Mouse (Mus musculus) intestine, embryonic 16.5 days (tissue): ENCODE data around the gene Marcksl1. TPM values are rescaled to one million over a fixed set of nuclear protein-coding genes. Genes with fewer than 3 reads are reported as not detected.

ENCODE experiments used
- ATAC-seq: fragments of 200-750 bp; cut with Nextera tagmentation; 2 replicates; pipeline ENCODE4 v1.8.0; 2017; ENCODE audit warnings: moderate TSS enrichment, moderate library complexity
- H3K27ac ChIP-seq: fragments of 300-500 bp; sonication (generic); 2 replicates; pipeline ENCODE4 v1.5.1; 2014; ENCODE audit warnings: mild to moderate bottlenecking, low read length
- H3K27me3 ChIP-seq: fragments of 300-500 bp; sonication (generic); replicated peaks from 2 replicates; pipeline ENCODE4 v1.6.1; 2014; ENCODE audit warnings: low read length, control low read depth, mixed read lengths; ENCODE audit not compliant: control insufficient read depth, insufficient read depth
- H3K36me3 ChIP-seq: fragments of 300-500 bp; sonication (generic); 2 replicates; pipeline ENCODE4 v1.6.1; 2014; ENCODE audit warnings: low read length, control low read depth; ENCODE audit not compliant: control insufficient read depth, insufficient read depth
- H3K4me1 ChIP-seq: fragments of 300-500 bp; sonication (generic); 2 replicates; pipeline ENCODE4 v1.6.1; 2014; ENCODE audit warnings: low read length, control low read depth, mixed read lengths; ENCODE audit not compliant: control insufficient read depth, insufficient read depth
- H3K4me2 ChIP-seq: fragments of 300-500 bp; sonication (generic); 2 replicates; pipeline ENCODE4 v1.6.1; 2014; ENCODE audit warnings: low read depth, low read length, control low read depth
- H3K4me3 ChIP-seq: fragments of 300-500 bp; sonication (generic); 2 replicates; pipeline ENCODE4 v1.5.1; 2014; ENCODE audit warnings: mild to moderate bottlenecking, low read length
- H3K9ac ChIP-seq: fragments of 300-500 bp; sonication (generic); 2 replicates; pipeline ENCODE4 v1.6.1; 2014; ENCODE audit warnings: low read depth, low read length
- H3K9me3 ChIP-seq: fragments of 300-500 bp; sonication (generic); 2 replicates; pipeline ENCODE4 v1.6.1; 2016; ENCODE audit warnings: low read length, control low read depth; ENCODE audit not compliant: control insufficient read depth
- WGBS: fragments of 180-500 bp; shearing (Covaris S2); extraction: QIAGEN DNeasy Blood & Tissue Kit; methylation state at CpG from one replicate; pipeline ENCODE4 v1.1.7; 2014; 5-methylcytosine and 5-hydroxymethylcytosine counted together
- polyA plus RNA-seq: library from polyadenylated mRNA; unstranded; fragments of >200 nt; fragmentation: Nextera tagmentation; extraction: Ambion mirVana; gene quantifications from 2 replicates; pipeline ENCODE4 v1.2.1, GENCODE M21; 2015

The Marcksl1 gene
- polyA plus RNA-seq, 1 experiment from 2014 or later, result 312 TPM

DNA sequence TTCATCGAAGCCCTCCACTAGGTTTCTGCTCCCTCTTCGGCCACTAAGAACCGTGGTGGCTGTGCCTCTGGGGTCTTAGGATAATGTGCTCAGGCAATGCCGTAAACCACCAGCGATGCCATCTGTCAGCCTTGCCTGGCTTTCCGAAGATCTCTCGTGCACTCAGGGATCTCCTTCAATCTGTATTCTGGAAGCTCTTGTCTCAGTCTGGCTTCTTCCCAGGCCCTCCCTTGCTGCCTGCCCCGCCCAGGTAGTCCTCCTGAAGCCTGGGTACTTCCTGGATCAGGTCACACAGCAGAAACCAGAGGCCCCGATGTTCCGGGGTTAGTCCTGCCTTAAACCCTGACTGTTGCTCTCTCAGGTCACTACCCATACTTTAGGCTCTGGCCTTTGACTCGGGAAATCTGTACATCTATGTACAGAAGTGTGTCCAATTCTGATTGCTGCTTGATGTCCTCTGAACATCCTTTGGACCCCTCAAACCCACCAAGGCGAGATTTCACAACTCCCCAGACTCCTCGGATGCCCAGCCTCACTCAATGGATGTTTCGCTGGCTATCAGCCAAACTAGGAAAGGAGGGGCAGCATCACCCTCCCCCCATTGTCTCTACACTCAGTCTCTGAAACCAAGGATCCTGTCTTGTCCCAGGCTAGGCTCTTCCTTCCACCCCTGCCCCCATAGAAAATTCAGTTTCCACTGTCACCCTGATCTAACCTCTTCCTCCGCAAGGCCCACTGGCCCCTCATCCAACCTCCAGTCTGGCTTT is 4.4 kb upstream of the Marcksl1 start:
- Histone ChIP-seq H3K27ac (peak overlapping the region; percentile 33; the same call in 1 of the 2 replicates), H3K4me1 (peaks cover 17% of the 10 kb centered on the region), H3K9me3 (no peaks in the 10 kb centered on the region), H3K36me3 (no peaks in the 10 kb centered on the region), H3K4me2 (0 out of 2 replicates have a peak overlapping the region, but pooled peaks have one; percentile 22), H3K4me3 (no peak overlapping the region), H3K9ac (0 out of 2 replicates have a peak overlapping the region, but pooled peaks have one; percentile 24), H3K27me3 (no peaks in the 10 kb centered on the region)
- WGBS, result 52% methylated on average over 15 of the region's 15 CpGs
- peak; percentile 41; the same call in 1 of the 2 replicates for ATAC-seq

GRCm38 (mm10) chr4:129509650-129510049 is 3.7 kb upstream of the Marcksl1 start:
- no peak overlapping the region for H3K9ac ChIP-seq
- H3K4me1 ChIP-seq, result peaks cover 11% of the 10 kb centered on the region
- H3K27me3 ChIP-seq, result no peaks in the 10 kb centered on the region
- no peaks in the 10 kb centered on the region for H3K9me3 ChIP-seq
- H3K27ac ChIP-seq, result no peak overlapping the region
- no peaks in the 10 kb centered on the region for H3K36me3 ChIP-seq
- ATAC-seq, result no peak
- no peak overlapping the region for H3K4me2 ChIP-seq
- no peak overlapping the region for H3K4me3 ChIP-seq
- whole genome bisulfite sequencing, result 59% methylated on average over 3 of the region's 3 CpGs

DNA sequence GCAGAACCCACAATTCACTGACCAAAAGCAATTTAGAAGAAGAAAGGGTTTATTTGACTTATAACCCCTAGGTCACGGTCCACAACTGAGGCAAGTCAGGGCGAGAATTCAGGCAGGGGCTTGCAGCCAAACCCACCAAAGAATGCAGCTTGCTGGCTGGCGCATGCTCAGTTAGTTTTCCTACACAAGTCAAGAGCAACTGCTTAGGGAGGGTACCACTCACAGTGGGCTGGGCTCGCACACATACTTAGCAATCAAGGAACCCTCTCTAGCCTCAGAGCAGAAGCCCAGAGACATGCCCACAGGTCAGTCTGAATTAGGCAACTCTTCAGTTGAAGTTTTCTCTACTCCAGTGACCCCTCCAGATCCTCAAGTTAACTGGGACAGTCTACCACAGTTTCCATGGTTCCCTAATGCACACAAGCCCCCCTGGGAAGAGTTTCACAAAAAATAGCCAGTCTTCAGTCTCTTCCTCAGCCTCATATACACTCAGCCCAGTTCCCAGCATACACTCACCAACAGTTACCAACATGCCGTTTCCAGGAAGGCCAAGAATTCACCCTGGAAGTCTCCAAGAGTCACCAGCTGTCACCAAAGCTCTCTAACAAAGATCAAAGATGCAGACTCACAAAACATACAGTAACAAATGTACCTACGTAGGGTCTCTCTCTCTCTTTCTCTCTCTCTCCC is 2.5 kb upstream of the Marcksl1 start:
- Histone ChIP-seq H3K4me2 (no peak overlapping the region), H3K36me3 (no peaks in the 10 kb centered on the region), H3K9ac (no peak overlapping the region), H3K4me1 (peaks cover 14% of the 10 kb centered on the region), H3K9me3 (no peaks in the 10 kb centered on the region), H3K27me3 (no peaks in the 10 kb centered on the region), H3K4me3 (no peak overlapping the region), H3K27ac (no peak overlapping the region)
- no peak for ATAC-seq
- WGBS, result 65% methylated on average over 6 of the region's 6 CpGs

GRCm38 (mm10) chr4:129511413-129512096 is 1.8 kb upstream of the Marcksl1 start:
- no peak overlapping the region for H3K4me3 ChIP-seq
- no peaks in the 10 kb centered on the region for H3K27me3 ChIP-seq
- H3K4me1 ChIP-seq, result peaks cover 16% of the 10 kb centered on the region
- H3K9ac ChIP-seq, result no peak overlapping the region
- no peaks in the 10 kb centered on the region for H3K9me3 ChIP-seq
- 40% methylated on average over 6 of the region's 6 CpGs for WGBS
- 0 out of 2 replicates have a peak overlapping the region, but pooled peaks have one; percentile 8 for H3K27ac ChIP-seq
- ATAC-seq, result no peak
- no peak overlapping the region for H3K4me2 ChIP-seq
- no peaks in the 10 kb centered on the region for H3K36me3 ChIP-seq

DNA sequence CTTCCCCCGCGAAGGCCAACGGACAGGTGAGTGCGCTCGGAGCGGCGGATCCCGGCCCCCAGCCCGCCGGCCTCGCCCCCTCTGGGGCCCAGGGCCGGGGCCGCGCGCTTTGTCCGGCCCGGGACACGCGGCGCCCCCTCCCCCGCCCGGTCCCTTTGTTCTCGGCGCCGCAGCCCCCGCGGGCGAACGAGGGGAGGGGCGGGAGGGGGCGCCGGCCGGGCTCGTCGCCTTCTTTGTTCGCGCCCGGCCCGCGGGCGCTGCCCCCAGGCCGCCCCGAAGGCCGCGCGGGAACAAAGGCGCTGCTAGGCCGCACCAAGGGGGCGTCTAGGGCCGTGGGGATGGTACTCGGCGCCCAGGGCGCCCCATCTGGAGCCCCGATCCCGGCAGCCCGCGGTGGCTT is 510 bp downstream of the Marcksl1 start:
- H3K4me1 ChIP-seq, result peaks cover 21% of the 10 kb centered on the region
- H3K4me3 ChIP-seq, result peak overlapping the region; percentile 97
- peak overlapping the region; percentile 99 for H3K9ac ChIP-seq
- no peaks in the 10 kb centered on the region for H3K27me3 ChIP-seq
- under 1% methylated on average over 42 of the region's 57 CpGs for WGBS
- peak; percentile 29 for ATAC-seq
- peak overlapping the region; percentile 85 for H3K27ac ChIP-seq
- no peaks in the 10 kb centered on the region for H3K9me3 ChIP-seq
- peaks cover 8% of the 10 kb centered on the region; the same call in 1 of the 2 replicates for H3K36me3 ChIP-seq
- peak overlapping the region; percentile 77 for H3K4me2 ChIP-seq

GRCm38 (mm10) chr4:129514300-129514898 is 1.0 kb downstream of the Marcksl1 start:
- H3K4me1 ChIP-seq, result peaks cover 18% of the 10 kb centered on the region
- 0% methylated on average over 34 of the region's 35 CpGs for WGBS

DNA sequence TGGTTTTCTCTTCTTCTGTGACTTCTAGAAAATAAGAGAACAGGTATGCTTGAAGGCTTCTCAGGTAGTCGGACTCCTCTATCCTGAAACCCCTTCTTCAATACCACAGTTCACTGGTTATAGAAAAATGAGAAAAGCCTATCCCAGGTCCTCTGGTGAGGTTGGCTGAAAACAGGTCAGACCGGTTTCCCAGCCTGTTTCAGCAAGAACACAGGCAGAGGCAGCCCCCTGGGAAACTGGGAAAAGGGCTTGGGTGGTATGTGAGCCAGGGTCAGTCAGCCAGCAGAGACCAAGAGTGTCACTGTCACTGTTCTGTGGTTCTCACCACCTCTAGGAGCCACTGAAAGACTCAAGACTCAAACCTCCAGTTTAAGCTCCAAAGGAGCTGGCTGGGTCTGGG is 3.5 kb downstream of the Marcksl1 start:
- Histone ChIP-seq H3K4me3 (no peak overlapping the region), H3K4me1 (peaks cover 15% of the 10 kb centered on the region), H3K9ac (no peak overlapping the region), H3K36me3 (peaks cover 12% of the 10 kb centered on the region), H3K9me3 (no peaks in the 10 kb centered on the region), H3K27me3 (no peaks in the 10 kb centered on the region), H3K27ac (peak overlapping the region; percentile 51), H3K4me2 (no peak overlapping the region)
- ATAC-seq, result peak; percentile 43; the same call in 1 of the 2 replicates
- 39% methylated on average over 2 of the region's 2 CpGs for WGBS

More at GRCm38 (mm10) chr4:129514300-129514898, 1.0 kb downstream of the Marcksl1 start:
- Histone ChIP-seq H3K27ac (peak overlapping the region; percentile 85), H3K36me3 (peaks cover 8% of the 10 kb centered on the region; the same call in 1 of the 2 replicates), H3K9ac (peak overlapping the region; percentile 99), H3K27me3 (no peaks in the 10 kb centered on the region), H3K4me2 (peak overlapping the region; percentile 77), H3K4me3 (peak overlapping the region; percentile 97), H3K9me3 (no peaks in the 10 kb centered on the region)
- ATAC-seq, result peak; percentile 55

- 90% methylated on average over 8 of the region's 8 CpGs for WGBS
- Histone ChIP-seq H3K4me1 (peaks cover 10% of the 10 kb centered on the region), H3K4me3 (no peak overlapping the region), H3K9ac (no peak overlapping the region), H3K4me2 (no peak overlapping the region), H3K36me3 (peaks cover 21% of the 10 kb centered on the region), H3K27ac (no peak overlapping the region), H3K27me3 (no peaks in the 10 kb centered on the region), H3K9me3 (no peaks in the 10 kb centered on the region)
- no peak for ATAC-seq
Observed at GRCm38 (mm10) chr4:129518519-129518918, 5.1 kb downstream of the Marcksl1 start.

GRCm38 (mm10) chr4:129525338-129525737 is 12.0 kb downstream of the Marcksl1 start:
- H3K36me3 ChIP-seq, result peaks cover 20% of the 10 kb centered on the region
- H3K9me3 ChIP-seq, result no peaks in the 10 kb centered on the region
- H3K27me3 ChIP-seq, result no peaks in the 10 kb centered on the region
- H3K4me2 ChIP-seq, result no peak overlapping the region
- no peaks in the 10 kb centered on the region for H3K4me1 ChIP-seq
- WGBS, result 91% methylated on average over 5 of the region's 5 CpGs
- ATAC-seq, result no peak
- H3K27ac ChIP-seq, result no peak overlapping the region
- no peak overlapping the region for H3K4me3 ChIP-seq
- no peak overlapping the region for H3K9ac ChIP-seq
